Mouse (Mus musculus) olfactory bulb, adult 2 months (tissue): ENCODE results near the gene Cdc42bpb. TPM values are rescaled to one million over a fixed set of nuclear protein-coding genes. Genes with fewer than 3 reads are reported as not detected.

Experiments
- H3K27ac ChIP-seq: fragments of 200-500 bp; 2 replicates; pipeline ENCODE4 v1.5.1; 2012; ENCODE audit warnings: low read depth, low read length; ENCODE audit not compliant: insufficient read depth
- H3K4me1 ChIP-seq: fragments of 200-500 bp; 2 replicates; pipeline ENCODE4 v1.6.1; 2012; ENCODE audit warnings: low read length; ENCODE audit not compliant: control insufficient read depth, insufficient read depth
- H3K4me3 ChIP-seq: fragments of 200-500 bp; 2 replicates; pipeline ENCODE4 v1.5.1; 2012; ENCODE audit warnings: mild to moderate bottlenecking, low read depth, low read length, moderate library complexity; ENCODE audit not compliant: insufficient read depth
- CTCF ChIP-seq: fragments of 200-500 bp; IDR thresholded peaks from 2 replicates; pipeline ENCODE4 v1.5.1; 2012; ENCODE audit warnings: low read depth, mild to moderate bottlenecking, low read length, moderate library complexity; ENCODE audit not compliant: insufficient read depth
- POLR2A ChIP-seq: fragments of 200-500 bp; IDR thresholded peaks from 2 replicates; pipeline ENCODE4 v1.6.1; 2012; ENCODE audit warnings: mild to moderate bottlenecking, low read depth, low read length, moderate library complexity; ENCODE audit not compliant: insufficient read depth
- WGBS: fragments of 180-500 bp; shearing (Covaris S2); methylation state at CpG from one replicate; pipeline ENCODE4 v1.1.7; 2018; 5-methylcytosine and 5-hydroxymethylcytosine counted together
- polyA plus RNA-seq: library from polyadenylated mRNA; stranded (reverse); fragments of >200 nt; gene quantifications from 2 replicates; pipeline ENCODE4 v1.2.4, GENCODE M21; 2012; ENCODE audit warnings: low replicate concordance; ENCODE audit not compliant: missing spikeins, insufficient read depth, insufficient read length

Cdc42bpb gene
- polyA plus RNA-seq, 1 experiment, result not detected

DNA sequence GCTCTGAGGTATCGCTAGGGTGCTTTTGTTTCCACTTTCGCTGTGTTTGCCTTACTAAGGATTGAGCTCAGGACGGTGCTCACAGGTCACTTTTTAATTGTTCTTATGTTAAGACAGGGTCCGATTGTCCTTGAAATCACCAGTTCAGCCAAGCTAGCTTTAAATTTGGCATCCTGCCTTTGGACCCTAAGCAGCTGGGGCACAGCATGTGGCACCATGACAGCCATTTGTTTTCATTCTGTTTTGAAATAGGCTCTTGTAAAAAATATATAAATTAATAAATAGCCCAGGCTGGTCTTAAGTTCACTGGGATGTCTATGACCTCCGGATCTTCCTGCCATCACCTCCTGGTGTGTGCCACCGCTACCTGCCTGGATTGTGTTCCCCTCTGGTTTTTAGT lies 132.4 kb downstream of the Cdc42bpb start:
- Histone ChIP-seq H3K4me3 (no peak overlapping the region), H3K4me1 (peaks cover 3% of the 10 kb centered on the region), H3K27ac (no peak overlapping the region)
- WGBS, result 78% methylated on average over 6 of the region's 6 CpGs
- no peak for TF ChIP-seq CTCF
- no peak for TF ChIP-seq POLR2A

- 97% methylated on average over 12 of the region's 12 CpGs for WGBS
- H3K4me3 ChIP-seq, result no peak overlapping the region
- H3K27ac ChIP-seq, result no peak overlapping the region
- H3K4me1 ChIP-seq, result 0 out of 2 replicates have a peak, but pooled peaks cover 4% of the 10 kb centered on the region
- no peak for TF ChIP-seq POLR2A
- no peak for TF ChIP-seq CTCF
These were observed 133.8 kb downstream of the Cdc42bpb start for GRCm38 (mm10) chr12:111243733-111244132.

Other genes starting within 250 kb of the Cdc42bpb start
- not detected in 2 replicates for gene Traf3, start 211.3 kb downstream of the Cdc42bpb start, polyA plus RNA-seq
- not detected in 2 replicates for gene 4930595D18Rik, start 193.2 kb downstream of the Cdc42bpb start, polyA plus RNA-seq
- gene Amn, start 106.6 kb downstream of the Cdc42bpb start, polyA plus RNA-seq, result not detected in 2 replicates
- not detected in 2 replicates for gene Lbhd2, start 29.1 kb upstream of the Cdc42bpb start, polyA plus RNA-seq
- not detected in 2 replicates for gene Exoc3l4, start 39.3 kb upstream of the Cdc42bpb start, polyA plus RNA-seq
- gene Tnfaip2, start 64.8 kb upstream of the Cdc42bpb start, polyA plus RNA-seq, result not detected in 2 replicates
- gene Gm266, start 108.1 kb upstream of the Cdc42bpb start, polyA plus RNA-seq, result not detected in 2 replicates
- 214 TPM in 1 of 2 replicates, not detected in the other for gene Eif5, start 160.3 kb upstream of the Cdc42bpb start, polyA plus RNA-seq
- 214 TPM in 1 of 2 replicates, not detected in the other for gene Mark3, start 196.8 kb upstream of the Cdc42bpb start, polyA plus RNA-seq